Mouse (Mus musculus): ENCODE data around the gene Acot11.

DNA sequence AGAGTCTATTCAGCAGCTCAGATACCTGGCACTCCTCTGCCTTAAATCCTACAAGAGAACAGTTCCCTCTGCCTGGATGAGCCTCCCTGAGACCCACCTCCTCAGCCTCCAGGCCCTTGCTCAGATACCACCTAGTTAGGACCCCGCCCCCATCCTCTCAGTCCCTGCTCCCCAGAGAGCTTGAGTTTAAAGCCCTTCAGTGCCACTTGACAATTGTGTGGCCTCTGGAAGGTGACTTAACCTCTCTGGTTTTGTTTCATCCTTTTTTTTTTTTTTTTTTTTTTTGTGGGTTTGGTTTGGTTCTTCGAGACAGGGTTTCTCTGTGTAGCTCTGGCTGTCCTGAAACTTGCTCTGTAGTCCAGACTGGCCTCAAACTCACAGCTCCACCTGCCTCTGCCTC lies 9.5 kb downstream of the Acot11 start:
- TF ChIP-seq CTCF (IDR thresholded peaks at IDR 0.05; ENCODE audit: borderline replicate concordance, control insufficient read depth, extremely low read depth, insufficient read depth, low read length, poor library complexity) (no peak), POLR2A (IDR thresholded peaks at IDR 0.05; ENCODE audit: control insufficient read depth, extremely low read depth, insufficient read depth, low read length, poor library complexity) (no peak)
